Mouse (Mus musculus) heart, postnatal 10 days (tissue): ENCODE results near the gene Plcd3. TPM values are rescaled to one million over a fixed set of nuclear protein-coding genes. Genes with fewer than 3 reads are reported as not detected.
A peak's percentile ranks its signal among the peaks of the same experiment; 100 is the strongest.

Experiments
- DNase-seq, 2 experiments: peaks; one replicate each; pipeline ENCODE4 v3.0.0; 2021
- intact Hi-C: fragments of 180-260 bp; cut with DNase I; formaldehyde crosslinking; loops from one replicate; pipeline ENCODE4 v1.15.1; 2025
- total RNA-seq, 2 experiments: library from RNA; stranded (reverse); gene quantifications; 2 replicates each; pipeline ENCODE4 v1.2.3; 2021

The Plcd3 gene
- 10 to 100 TPM; 26.7 to 27.7 TPM for total RNA-seq

DNA sequence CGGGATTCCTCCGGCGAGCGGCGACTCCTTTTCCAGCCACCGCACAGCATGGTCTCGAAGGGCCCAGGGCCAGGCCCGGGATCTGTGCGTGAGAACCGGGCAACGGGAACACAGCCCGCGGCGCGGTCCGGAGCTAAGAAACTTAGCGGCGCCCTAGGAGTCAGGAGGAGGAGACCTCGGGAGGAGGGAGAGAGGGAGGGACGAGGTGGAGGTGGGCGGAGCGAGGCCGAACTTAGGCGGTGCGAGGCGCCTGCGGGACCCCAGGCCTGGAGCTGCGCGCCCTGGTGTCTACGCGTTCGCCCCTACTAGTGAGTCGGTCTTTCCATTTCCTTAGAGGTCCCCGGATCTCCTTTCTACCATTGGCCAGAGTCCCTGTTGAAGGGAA, at the start of gene Plcd3, which contains the start of gene Acbd4:
Gene Plcd3 (minus strand): TSS at position 178 of the 385 bp plus-strand sequence.
Gene Acbd4 (plus strand): TSS at position 202 of the 385 bp plus-strand sequence.
- intact Hi-C loops, result loop anchor here (5.0 kb wide), 1 partner anchor 226 kb away; no protein-coding TSS in a partner anchor
- peak; percentile 89 for DNase-seq

DNA sequence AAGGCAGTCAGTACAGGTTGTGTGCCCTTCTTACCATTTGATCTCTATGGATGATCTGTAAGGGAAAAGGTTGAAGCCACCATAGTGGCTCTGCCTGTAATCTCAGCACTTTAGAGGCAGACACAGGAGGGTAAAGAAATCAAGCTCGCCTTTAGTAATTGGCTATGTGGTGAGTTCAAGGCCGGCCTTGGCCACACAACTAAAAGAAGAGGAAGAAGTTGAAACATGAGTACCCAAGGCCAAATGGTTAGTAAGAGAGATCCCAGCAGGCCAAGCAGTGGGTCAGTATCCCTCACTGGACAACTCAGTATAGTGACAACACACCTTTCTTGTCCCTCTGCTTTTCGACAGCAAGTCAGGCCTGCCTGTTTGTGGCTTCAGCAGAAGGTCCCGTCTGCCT, 48.3 kb upstream of the Plcd3 start:
- no peak for DNase-seq
- intact Hi-C loops, result no loop called here

DNA sequence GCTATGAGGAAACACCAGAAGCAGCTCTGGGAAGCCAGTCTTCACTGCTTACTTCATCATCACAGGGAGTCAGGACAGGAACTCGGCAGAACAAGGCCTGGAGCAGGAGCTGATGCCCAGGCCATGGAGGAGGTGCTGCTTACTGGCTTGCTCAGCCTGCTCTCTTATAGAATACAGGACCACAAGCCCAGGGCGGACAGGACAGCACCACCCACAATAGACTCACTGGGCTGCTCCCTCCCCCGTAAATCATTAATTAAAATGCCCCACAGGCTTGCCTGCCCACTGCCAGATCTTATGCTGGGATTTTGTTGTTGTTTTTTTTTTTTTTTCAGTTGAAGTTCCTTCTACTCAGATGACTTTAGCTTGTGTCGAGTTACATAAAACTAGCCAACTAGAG, 46.3 kb upstream of the Plcd3 start:
- no peak for DNase-seq
- intact Hi-C loops, result no loop called here

DNA sequence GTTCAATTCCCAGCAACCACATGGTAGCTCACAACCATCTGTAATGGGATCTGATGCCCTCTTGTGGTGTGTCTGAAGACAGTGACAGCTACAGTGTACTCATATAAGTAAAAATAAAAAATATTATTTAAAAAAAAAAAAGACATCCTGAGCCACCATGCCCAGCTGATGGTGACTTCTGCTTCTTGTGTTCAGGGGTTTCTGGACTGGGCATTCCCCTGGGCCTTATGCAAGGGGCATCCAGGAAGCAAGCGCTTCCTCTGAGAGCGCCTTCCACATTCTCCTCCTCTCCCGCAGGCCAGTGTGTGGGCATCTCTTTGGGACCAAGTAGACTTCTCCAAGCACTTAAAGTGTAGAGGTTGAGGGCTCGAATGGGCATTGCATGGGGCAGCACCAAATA, 44.9 kb upstream of the Plcd3 start:
- intact Hi-C loops, result no loop called here
- DNase-seq, result no peak

DNA sequence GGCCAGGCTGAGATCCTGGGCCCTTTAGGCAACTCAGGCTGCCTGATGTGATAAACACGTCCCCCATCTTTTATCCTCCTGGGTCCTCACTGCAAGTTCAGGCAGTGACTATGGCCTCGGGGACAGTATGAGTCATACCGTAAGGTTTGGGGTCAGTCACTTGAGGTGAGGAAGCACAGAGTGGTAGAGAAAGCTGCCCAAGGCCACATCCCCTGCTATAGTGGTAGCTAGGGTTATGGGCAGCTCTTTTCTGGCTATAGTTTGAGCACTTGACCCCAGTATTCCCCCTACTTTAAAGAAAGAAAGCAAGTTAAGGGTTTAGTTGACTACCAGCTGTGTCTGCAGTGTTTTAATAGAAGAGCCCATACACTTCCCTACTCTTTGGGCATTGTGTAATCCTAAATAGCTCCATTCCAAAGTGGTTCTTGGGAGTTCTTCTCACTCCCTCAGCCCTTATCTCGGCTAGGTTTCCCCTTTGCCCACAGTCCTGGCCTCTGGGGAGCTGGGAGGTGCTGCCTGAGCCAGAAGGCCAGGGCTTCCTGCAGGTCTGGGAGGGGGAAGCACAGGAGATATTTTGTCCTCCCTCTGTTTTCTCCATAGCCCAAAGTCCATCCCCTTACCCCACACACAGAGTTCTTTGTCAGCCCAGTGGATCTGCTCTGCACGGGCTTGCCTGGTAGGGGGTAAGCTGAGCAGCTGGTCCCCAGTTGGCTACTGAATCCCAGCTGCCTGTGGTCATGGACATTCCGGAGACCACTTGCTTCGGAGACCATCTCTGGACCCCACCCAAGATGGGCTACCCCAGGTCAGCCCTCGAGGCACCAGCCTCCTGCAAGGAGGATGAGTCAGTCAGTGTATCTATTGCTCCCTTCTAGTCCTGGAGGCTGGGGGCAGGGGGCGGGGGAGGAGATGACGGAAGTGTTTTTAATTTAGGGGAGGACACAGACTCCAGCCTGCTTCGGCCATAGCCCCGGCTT, 43.1 kb upstream of the Plcd3 start:
- intact Hi-C loops, result no loop called here
- no peak for DNase-seq

DNA sequence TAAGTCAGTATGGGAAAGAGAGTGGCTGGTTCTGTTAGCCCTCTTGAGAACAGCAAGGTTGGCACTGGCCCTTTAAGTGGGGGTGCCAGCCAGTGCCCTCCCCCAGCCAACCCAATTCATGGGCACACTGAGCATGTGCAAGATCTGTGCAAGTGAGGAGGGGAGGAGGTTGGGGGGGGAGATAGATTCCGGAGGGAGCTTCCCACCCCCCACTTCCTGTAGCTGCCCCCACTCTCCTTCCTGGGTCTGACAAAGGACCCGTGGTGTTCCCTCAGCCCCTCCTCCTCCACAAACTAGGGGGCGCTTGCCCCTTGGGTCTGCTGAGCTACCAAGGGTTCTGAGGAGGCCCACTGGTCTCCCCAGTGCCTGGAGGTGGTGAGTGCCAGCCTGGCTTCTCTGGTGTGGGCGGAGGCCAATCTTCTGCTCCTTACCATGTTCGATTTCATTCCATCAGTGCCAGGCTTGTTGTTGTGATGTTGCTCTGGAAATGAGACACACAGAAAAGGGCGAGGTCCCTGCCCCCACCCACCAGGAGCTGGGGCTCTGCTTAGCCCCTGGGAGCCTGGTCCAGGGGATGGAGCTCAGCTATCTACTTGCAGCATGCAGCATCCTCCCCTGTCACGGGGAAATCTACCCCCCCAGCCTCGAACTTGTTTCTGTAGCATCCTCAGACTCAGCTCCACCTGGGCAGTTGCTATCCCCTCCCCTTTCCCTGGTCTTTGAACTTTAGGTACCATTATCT, 41.2 kb upstream of the Plcd3 start:
- intact Hi-C loops, result no loop called here
- DNase-seq, result peak; percentile 63 to 72

DNA sequence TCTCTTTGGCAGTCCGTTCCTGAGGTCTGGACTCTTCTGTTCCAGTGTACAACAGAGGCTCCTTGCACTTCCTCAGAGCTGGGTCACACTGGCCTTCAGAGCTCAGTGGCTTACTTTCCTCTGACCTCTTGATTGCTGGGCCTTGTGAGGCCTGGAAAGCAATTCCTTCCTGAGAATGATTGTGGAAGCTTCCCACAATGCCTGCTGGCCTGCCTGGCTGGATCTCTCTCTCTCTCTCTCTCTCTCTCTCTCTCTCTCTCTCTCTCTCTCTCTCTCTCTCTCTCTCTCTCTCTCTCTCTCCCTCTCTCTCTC, 40.4 kb upstream of the Plcd3 start:
- intact Hi-C loops, result no loop called here
- DNase-seq, result peak; percentile 42 to 55

DNA sequence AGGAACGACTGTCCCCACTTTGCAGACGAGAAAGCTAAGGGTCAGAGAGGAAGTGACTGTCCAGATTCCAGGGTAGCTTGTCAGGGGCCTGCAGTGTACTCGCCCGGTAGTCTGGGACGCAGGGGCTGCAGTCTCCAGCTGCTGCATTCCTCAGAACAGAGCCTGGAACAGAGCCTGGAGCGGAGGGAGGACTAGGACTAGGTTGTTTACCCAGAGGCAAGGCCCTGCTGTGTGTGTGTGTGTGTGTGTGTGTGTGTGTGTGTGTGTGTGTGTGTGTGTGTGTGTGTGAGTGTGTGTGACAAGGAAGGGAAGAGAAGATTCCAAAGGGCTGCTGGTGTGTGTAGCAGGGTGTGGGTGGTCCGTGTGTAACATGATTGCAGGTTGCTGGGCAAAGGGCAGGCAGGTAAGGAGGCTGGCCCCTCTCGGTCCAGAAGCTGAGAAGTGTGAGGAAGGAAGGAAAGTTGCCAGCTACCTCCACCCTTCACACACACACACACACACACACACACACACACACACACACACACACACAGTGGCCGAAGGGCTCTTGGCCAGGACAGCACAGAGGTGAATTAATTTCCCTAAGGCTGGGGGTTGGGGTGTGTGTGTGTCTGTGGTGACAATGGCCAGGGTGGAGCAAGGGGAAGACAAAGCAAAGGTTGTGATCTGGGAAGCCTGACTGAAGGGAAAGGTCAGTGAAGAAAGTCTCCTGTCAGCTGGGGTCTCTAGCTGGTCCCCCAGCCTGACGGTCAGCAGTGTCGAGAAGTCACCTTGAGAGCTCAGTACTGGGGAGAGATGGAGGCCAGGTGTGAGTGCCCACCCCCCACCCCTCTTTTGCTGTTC, 39.9 kb upstream of the Plcd3 start:
- intact Hi-C loops, result no loop called here
- peak; percentile 84 to 87 for DNase-seq

DNA sequence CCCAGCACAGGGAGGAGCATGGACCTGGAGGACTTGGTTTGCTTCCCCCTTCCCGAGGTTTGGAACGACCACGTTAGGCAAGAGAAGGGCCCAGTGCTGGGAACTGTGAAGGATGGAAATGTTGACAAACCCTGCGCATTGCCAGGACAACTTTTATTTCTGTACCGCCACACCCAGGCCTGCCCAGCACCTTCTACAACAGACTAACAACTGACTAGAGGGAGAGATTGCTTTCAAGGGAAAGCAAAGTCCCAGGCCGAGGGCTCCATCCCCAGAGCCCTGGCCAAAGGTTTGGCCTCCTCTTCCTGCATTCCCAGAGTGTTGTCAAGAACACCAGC, 39.3 kb upstream of the Plcd3 start:
- intact Hi-C loops, result no loop called here
- no peak for DNase-seq

DNA sequence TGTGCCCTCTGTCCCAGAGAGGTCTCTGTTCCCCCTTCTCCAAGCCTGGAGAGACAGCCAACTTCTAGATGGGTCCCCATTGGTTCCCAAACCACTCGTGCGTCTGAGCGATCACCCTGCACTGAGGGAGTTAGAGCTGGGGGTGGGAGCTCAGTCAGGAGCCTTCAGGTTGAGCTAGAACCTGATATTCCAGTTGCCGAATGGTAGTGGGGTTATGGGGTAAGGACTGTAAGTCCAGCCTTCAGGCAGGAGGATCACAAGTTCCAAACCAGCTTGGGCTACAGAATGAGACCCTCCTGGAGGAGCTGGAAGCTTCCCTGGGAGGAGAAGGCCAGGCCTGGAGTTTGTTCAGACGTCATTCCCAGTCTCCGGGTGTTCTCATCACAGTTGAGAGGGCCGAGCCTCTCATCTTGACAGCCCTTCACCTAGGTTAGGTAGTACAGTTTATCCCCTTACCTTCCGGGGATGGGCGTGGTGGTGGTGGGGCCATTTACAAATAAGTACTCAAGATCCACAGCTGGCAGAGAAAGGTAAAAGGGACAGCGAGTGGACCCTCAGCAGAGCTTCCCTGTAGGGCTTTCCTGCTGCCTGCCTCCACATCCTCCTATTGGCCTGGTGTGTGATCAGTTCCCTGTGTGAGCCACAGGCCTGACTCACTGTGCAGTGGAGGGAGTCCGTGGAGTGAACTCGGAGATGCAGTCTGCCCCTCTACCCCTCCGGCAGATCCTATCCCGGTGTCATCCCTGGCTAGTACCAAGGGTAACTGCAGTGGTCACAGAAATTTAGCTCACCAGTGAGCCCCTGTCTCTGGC, 38.7 kb upstream of the Plcd3 start:
- peak in 1 of 2 experiments; percentile 31 for DNase-seq
- intact Hi-C loops, result no loop called here

DNA sequence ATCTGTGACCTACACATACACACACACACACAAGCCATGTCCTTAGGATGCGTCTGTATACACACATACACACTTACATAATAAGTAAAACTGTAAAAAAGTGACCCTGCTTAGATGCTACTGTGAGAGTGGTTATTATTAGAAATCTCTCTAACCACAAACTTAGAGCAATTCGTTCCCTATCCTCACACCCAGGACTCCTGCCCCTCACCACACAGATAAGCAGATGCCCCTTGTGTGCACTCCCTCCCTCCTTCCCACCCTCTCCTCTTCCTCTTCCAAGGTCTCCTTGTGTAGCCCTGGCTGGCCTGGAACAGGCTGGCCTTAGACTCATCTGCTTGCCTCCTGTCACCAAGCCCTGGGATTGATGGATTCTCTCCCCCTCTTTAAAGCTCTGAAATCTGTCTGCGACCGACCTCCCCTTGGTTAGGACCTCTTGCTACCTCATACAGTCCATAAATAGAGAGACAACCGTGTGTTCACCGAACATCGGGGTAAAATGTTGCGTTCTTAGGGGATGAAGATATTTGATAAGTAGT, 34.6 kb upstream of the Plcd3 start:
- intact Hi-C loops, result no loop called here
- no peak for DNase-seq

DNA sequence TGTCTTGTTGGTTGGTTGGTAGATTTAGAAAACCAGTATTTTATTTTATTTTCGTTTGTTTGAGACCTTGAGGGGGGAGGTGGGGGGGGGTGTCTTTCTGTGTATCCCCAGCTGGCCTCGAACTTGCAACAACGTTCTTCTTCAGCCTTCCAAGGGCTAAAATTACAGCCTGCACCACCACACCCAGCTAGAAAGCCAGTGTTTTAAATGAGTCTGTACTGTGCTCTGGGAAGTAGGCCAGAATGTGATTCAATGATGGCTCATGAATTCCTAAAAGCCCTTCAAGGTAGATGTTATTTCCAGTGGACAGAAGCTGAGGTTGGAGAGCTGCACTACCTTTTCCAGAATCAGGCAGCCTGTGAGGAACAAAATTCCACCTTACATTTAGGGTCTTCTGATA, 32.8 kb upstream of the Plcd3 start:
- intact Hi-C loops, result no loop called here
- no peak for DNase-seq

DNA sequence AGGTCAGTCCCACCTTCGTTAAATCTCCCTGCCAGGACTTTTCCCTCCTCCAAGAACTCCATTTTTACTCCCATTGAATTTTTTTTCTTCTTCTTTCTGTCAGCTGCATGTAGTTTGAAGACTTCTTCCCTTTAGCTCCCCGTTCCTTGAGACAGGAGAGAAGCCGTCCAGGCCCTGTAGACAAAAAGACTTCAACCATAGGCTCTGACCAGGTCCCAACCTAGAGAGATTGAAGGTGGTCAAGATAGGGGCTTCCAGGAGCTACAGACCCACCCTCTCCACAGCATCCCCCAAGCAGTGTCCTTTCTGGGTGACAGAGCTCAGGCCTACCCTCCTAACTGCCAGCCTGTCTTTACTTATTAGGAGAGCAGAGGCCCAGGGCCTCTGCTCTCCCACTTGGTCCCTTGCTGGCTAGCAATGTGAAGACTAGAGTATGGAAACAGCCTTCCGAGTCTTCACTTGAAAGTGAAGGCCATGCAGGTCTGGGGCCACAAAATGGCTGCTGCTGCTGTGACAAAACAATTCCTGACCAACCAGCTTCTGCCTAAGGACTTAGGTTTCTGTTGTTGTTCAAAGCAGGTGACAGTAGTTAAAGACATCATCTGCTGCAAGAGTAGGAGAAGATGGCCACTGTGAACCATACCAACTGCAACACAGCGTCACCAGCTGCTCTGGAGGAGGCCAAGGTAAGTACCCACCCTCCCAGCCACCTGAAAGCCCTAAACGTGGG, 32.2 kb upstream of the Plcd3 start:
- no peak for DNase-seq
- intact Hi-C loops, result loop anchor here (2.0 kb wide), 1 partner anchor 25 kb away; no protein-coding TSS in a partner anchor

DNA sequence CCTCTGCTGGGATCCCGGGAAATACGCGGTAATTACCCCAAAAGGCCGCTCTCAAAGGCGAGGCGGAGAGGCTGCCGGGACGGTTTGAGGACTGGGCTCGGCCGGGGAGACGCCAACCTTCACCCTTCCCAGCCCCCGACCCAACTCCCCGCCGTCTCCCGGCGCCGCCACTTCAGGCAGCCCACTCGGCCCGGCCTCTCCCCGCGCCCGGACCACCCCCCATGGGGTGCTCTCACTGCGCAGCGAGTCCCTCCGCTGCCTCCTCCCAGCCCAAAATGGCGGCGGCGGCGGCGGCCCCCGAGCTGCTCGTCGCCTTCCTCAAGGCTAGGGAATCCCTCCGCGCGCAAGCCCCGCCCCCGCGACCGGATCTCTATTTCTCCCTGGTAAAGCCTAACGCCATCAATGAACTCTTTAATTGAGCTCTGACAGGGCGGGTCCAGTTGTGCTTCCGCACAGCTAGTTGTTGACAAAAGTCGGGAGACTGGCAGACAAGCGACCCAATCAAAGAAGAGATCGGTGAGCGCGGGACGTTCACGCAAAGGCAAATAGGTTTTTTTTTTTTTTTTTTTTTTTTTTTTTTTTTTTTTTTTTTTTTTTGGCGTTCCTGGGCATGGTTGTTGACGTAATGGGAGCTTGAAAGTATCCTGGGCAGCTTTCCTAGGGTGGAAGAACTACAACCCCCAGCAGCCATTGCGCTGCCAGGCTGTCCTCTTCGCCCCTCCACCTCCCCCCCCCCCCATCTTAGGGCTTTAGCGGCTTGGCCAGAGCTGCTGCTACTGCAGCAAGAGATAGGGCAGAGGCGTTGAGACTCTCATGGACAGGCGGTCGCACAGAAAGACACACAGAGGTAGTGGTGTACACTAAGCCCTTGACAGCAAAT, 31.4 kb upstream of the Plcd3 start:
- DNase-seq, result peak; percentile 100
- intact Hi-C loops, result loop anchor here (2.0 kb wide), 1 partner anchor 26 kb away; no protein-coding TSS in a partner anchor

DNA sequence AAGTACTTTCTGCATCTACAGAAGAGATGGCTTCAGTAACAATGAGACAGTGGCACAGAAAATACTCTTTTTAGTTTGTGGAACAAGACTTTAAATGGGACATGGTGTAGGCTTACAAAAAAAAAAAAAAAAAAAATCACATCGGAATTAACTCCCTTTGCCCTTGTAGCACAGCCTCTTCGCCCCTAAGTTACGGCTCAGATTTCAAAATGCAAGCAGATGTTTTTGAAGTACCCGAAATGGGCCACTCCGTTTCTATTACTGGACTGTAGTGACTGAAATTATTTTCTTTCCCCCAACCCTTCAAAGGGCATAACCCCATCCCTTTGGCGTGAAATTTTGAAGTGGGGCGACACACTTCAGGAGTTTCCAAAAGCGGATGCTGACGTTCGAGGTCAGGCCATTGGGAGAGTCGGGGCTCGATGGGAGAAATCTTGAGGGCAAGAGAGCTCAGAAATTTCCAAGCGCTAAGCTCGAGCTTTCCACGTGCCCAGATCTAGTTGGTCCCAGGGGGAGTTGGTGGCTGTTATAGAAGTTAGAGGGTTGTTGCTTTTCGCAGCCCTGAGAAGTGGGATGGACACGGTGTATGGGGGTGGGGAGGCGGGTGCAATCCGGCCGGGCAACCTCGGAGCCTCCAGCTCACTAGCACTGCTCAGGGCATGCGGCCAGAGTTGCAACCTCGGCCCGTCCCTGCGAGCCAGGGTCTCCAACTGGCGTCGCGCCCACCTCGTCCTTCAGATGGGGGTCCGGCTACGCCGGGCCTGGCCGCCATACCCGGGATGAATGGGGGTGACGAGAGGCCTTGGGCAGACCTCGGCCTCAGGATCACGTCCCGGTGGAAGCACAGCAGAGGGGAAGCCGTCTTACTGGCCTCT, 30.5 kb upstream of the Plcd3 start, which contains the start of gene Hexim2:
Gene Hexim2 (plus strand): TSS at position 729 of the 875 bp plus-strand sequence.
- DNase-seq, result peak; percentile 76 to 82
- intact Hi-C loops, result loop anchor here (1.0 to 2.0 kb wide), 2 partner anchors 15 to 27 kb away; no protein-coding TSS in a partner anchor

DNA sequence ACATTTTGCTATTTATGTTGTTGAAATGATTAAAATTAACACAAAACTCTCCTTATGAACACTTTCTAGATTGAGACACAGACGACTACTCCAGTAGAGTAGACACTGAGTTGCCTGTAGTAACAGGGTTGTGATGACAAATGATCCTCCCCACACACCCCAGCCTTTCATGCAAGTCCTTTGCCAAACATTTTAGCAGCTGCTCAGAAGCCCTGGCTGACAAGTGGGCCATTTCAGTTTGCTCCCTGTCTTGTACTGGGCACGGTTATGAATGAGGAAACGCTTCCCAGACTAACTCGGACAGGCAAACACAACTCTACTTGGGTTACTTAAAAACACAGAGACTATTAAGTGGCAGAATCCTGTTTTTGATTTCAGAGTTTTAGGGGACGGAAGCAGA, 18.9 kb upstream of the Plcd3 start:
- intact Hi-C loops, result no loop called here
- peak in 1 of 2 experiments; percentile 61 for DNase-seq

DNA sequence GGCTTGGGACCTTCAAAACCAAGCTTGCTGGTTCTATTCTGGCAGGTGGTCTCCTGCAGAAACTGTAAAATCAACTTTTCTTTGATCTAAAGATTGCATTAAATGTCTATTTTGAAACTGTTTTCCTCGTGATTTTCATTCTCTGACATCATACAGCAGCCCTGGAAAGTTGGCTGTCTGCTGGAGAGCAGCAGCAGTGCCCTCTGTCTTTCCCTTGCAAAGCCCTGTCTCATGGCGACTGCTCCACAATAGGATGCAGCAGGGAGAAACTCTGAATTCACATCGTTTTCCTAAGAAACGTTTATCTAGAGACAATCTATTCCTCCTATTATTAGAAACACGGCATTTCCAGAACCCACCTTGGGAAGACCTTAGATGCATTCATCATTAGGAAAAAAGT, 18.2 kb upstream of the Plcd3 start:
- no peak for DNase-seq
- intact Hi-C loops, result no loop called here
